In genomic region chr9:83248164-83248730, GRCm38 (mm10) we compare ENCODE assay signal across 22 mouse cellular contexts.
DNase-seq lines count a peak whose midpoint lies in the region; ATAC-seq lines count a peak whose summit lies in the region.
"Had no signal": no experiment of that assay in that cellular context is flagged by ENCODE, and none has a peak within 500 bp of the region (broad histone marks: within the 10 kb centered on the region; RNA-seq: fewer than 3 reads in every experiment).

No protein-coding gene starts in this region.

- H3K27me3 ChIP-seq in forebrain, embryonic 10.5 days (ENCODE audit: poor library complexity, severe bottlenecking), result no peaks in the 10 kb centered on the region
- H3K27me3 ChIP-seq: embryonic facial prominence, embryonic 12.5 days; embryonic facial prominence, embryonic 15.5 days; hindbrain, embryonic 13.5 days; intestine, embryonic 15.5 days had no signal

- H3K4me3 ChIP-seq in forebrain, embryonic 10.5 days, result no peak overlapping the region
- H3K4me3 ChIP-seq: embryonic facial prominence, embryonic 12.5 days; embryonic facial prominence, embryonic 15.5 days; hindbrain, embryonic 10.5 days; hindbrain, embryonic 13.5 days; intestine, embryonic 15.5 days had no signal

- H3K4me1 ChIP-seq in forebrain, embryonic 10.5 days, result no peaks in the 10 kb centered on the region
- H3K4me1 ChIP-seq: embryonic facial prominence, embryonic 12.5 days; embryonic facial prominence, embryonic 15.5 days; hindbrain, embryonic 10.5 days; hindbrain, embryonic 13.5 days; intestine, embryonic 15.5 days had no signal

- ATAC-seq in common myeloid progenitor, adult 5-6 weeks (replicated peaks; ENCODE audit: low read depth, poor library complexity, severe bottlenecking), result peak; percentile 58; the same call in 1 of the 2 replicates
- ATAC-seq in granulocyte monocyte progenitor cell, adult 5-6 weeks (replicated peaks; ENCODE audit: poor library complexity, severe bottlenecking), result peak; percentile 84
- ATAC-seq: activated CD4-positive, CD25-positive, alpha-beta regulatory T cell, adult 4 months; forebrain, embryonic 14.5 days; forebrain, postnatal 0 days; hindbrain, embryonic 16.5 days; intestine, embryonic 15.5 days had no signal

- WGBS in forebrain, embryonic 10.5 days, result 89% methylated on average over 2 of the region's 2 CpGs

- H3K9me3 ChIP-seq in forebrain, embryonic 10.5 days, result no peaks in the 10 kb centered on the region
- H3K9me3 ChIP-seq: embryonic facial prominence, embryonic 12.5 days; embryonic facial prominence, embryonic 15.5 days; hindbrain, embryonic 10.5 days; hindbrain, embryonic 13.5 days; intestine, embryonic 15.5 days had no signal

- no peaks in the 10 kb centered on the region for H3K36me3 ChIP-seq in forebrain, embryonic 10.5 days (replicated peaks)
- H3K36me3 ChIP-seq: embryonic facial prominence, embryonic 12.5 days; embryonic facial prominence, embryonic 15.5 days; hindbrain, embryonic 10.5 days; hindbrain, embryonic 13.5 days; intestine, embryonic 15.5 days had no signal

- DNase-seq in 416B (ENCODE audit: low read depth), result peak; percentile 17
- DNase-seq in frontal cortex, postnatal 14 days (ENCODE audit: low spot score in 2 of 2), result no peak
- no peak for DNase-seq in right cerebral cortex, postnatal 14 days
- DNase-seq in forebrain, embryonic 10.5 days (ENCODE audit: extremely low spot score, low spot score), result no peak
- DNase-seq: adrenal gland, adult 8-10 months; adrenal gland, postnatal 25 days; cerebellum, adult 11-12 months; cerebellum, adult 8-10 months; cerebellum, postnatal 14 days; forebrain, postnatal 0 days; gastrocnemius, postnatal 25 days; heart, adult 11 months had no signal

- no peak overlapping the region for H3K27ac ChIP-seq in forebrain, embryonic 10.5 days
- H3K27ac ChIP-seq: embryonic facial prominence, embryonic 12.5 days; embryonic facial prominence, embryonic 15.5 days; hindbrain, embryonic 10.5 days; hindbrain, embryonic 13.5 days; intestine, embryonic 15.5 days had no signal
